Mouse (Mus musculus) CD4-positive helper T cell, adult 2 months (primary cell): ENCODE data around the gene Serpina1c.
"Not testable (repeated sequence)": the region's sequence is repeated elsewhere in the genome, so short reads cannot be mapped to it uniquely, and the experiment has no call there.

Source experiments
- DNase-seq: peaks from one replicate; pipeline ENCODE4 v3.0.0-alpha.2; 2012; ENCODE audit warnings: low read depth, missing footprints, low spot score

The Serpina1c gene

DNA sequence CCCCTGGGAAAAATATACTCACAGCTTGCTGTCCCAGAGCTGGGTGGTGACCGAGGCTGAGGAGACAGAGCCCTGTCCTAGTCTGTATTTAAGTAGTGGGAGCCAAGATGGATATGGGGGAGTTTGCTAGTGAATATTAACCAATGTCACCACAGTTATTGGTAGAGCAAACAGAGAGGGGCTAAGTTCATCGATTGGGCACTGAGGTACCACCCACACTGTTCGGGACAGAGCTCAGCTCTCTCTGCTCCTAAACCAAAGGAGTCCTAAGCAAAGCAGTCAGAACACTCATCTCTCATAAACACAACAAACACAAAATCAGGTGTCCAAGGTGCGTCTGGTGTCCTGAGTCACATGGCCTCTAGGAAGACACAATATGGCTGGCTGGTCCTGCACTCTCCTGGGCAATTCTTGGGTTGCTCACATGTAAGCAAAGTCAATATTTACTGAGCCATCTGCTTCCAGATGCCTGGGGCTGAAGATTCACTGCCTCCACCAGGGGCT, at the start of gene Serpina1c:
TSS of gene Serpina1c (minus strand) at position 51 of the 504 bp plus-strand sequence.
- DNase-seq = not testable (repeated sequence)

DNA sequence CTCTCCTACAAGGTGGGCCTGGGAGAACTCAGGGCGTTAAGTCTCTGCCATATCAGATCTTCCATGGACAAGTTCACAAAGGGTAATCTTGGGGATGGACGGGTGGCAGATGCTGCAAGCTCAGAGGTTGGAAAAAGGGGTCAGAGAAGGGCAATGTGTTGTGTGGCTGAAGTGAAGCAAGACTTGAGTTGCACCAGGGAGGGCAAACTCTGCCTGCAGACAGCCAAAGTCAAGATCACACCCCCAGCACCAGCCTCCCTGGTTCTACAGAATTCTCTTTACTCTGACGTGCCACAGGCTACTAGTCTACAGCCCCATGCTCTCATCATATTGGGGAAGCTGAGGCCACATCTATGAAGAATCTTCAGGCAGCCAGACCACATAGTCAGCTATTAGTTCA, 48.3 kb upstream of the Serpina1c start:
- DNase-seq = not testable (repeated sequence)

DNA sequence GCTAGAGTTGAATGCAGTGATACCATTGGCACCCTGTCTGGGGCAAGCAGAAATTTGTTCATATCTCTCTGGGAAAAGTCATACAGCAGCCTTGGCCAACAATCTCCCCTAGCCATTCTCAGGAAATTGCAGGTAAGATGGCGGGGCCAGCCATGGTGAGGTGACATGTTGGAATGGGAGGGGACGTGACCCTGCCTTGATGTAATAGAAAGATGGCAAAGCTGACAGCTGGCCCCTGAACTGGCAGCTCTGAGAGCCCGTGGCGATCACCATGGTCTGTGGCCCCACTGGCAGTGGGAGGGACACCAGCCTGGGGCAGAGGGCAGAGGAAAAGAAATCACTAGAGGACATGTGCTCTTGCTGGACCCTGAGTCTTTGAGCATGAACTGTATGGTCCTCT, 41.6 kb upstream of the Serpina1c start:
- DNase-seq = no peak

DNA sequence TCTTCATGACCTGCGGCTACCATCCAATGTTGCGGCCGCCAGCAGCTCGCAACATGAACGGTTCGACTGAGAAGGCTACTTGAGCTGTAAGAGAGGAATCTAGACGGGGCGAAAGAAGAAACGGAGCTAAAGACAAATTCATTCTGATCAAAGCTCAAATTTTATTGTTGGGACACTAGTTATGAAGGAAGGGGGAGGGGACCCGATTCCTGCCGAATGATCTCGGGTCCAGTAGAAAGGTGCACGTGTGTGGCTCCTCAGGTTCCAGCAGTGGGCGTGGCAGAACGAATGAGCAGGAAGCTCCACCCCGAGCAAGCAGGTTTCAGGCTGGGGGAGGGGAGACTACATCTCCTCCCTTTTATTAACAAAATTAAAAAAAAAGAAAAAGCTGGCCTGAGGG, 4.5 kb upstream of the Serpina1c start:
- DNase-seq = not testable (repeated sequence)

DNA sequence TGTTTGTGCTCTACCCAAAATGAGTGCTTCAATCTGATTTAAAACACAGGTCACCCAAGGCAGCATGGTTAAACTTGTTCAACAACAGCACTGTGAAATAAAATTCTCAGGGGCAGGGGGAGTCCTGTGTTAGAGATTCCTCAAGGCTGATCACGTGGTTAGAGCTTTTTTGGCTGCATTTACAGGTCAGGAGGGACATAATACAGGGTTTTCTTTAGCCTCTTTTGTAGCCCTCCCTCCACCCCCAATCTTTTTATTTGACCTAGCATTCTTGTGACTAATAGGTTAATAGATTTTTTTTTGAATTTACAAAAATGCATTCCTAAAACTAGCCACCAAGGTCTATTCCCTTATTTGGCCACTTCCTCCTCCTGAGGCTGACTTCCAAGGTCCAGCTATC, 3.1 kb upstream of the Serpina1c start:
- not testable (repeated sequence) for DNase-seq

DNA sequence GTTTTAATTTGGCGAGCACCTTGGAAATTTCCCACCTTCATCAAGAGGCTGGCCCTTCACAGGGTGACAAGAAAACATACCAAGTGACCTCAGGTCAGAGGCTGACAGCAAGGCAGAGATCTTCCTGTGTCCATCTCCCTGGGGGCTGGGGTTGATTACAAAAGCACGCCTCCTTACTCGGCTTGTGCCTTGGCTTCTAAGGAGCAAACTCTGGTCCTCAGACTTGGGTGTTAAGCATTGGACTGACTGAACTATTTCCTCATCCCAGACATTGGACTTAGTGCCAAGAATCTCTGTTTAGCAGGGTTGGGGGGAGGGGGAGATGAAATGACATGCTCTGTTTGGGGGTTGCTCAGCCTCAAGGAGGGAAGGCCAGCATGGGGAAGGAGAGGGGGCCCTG, 2.8 kb downstream of the Serpina1c start:
- DNase-seq = not testable (repeated sequence)

DNA sequence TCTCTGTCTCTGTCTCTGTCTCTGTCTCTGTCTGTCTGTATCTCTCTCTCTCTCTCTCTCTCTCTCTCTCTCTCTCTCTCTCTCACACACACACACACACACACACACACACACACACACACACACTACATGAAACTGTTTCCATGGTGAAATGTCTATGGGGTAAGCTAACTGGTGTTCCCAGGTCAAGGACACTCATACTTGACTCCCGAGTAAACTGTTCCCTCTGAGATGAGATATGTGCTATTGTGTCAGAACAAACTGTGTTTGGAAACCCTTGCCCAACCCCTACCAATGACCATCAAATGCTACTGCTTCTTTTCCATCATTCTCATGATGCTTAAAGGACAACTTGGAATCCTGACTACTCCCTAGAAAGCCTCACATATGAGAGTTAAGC, 37.8 kb downstream of the Serpina1c start:
- DNase-seq = not testable (repeated sequence)

DNA sequence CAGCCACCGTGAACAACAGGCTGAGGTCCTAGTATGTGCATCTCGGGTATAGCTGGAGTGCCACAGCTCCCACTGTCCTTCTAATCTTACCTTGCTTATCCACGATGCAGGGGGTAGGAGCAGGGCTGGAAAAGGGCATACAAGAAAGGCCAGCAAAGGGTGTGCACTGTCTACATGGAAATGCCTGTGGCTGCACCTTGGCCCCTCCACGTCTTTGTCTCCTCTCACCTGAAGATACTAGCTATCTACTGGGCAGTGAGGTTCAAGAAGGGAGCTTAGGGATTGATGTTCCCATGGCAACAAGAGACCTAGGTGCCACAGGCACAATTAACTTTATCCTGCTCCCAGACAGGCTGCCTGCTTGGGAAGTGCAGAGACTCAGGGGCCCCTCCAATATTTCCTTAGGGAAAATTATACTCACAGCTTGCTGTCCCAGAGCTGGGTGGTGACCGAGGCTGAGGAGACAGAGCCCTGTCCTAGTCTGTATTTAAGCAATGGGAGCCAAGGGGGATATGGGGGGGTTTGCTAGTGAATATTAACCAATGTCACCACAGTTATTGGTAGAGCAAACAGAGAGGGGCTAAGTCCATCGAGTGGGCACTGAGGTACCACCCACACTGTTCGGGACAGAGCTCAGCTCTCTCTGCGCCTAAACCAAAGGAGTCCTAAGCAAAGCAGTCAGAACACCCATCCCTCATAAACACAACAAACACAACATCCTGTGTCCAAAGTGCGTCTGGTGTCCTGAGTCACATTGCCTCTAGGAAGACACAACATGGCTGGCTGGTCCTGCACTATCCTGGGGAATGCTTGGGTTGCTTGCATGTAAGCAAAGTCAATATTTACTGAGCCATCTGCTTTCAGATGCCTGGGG, 41.3 kb downstream of the Serpina1c start, which contains the start of gene Serpina1a:
TSS of gene Serpina1a (minus strand) at position 462 of the 874 bp plus-strand sequence.
- not testable (repeated sequence) for DNase-seq

DNA sequence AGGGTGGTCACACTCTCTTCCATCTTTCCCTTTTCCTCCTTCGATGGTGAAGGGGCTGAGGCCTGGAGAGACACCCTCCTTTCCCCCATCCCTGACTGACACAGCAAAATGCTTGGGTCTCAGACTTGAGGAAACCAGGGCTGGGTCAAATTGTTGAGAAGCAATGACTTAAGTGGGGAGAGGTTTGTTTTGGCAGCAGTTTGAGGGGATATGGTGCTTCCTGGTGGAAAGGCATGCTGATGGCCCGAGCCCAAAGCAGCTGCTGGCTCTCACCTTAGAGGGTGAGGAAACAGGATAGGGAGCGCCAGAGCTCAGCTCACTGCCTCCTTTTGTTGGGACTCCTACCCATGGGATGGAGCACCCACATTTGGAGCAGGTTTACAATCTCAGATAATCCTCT, 43.7 kb downstream of the Serpina1c start:
- DNase-seq = no peak

DNA sequence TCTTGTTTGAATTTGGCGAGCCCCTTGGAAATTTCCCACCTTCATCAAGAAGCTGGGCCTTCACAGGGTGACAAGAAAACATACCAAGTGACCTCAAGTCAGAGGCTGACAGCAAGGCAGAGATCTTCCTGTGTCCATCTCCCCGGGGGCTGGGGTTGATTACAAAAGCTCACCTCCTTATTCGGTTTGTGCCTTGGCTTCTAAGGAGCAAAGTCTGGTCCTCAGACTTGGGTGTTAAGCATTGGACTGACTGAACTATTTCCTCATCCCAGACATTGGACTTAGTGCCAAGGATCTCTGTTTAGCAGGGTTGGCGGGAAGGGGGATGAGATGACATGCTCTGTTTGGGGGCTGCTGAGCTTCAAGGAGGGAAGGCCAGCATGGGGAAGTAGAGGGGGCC, 44.1 kb downstream of the Serpina1c start:
- DNase-seq = not testable (repeated sequence)

DNA sequence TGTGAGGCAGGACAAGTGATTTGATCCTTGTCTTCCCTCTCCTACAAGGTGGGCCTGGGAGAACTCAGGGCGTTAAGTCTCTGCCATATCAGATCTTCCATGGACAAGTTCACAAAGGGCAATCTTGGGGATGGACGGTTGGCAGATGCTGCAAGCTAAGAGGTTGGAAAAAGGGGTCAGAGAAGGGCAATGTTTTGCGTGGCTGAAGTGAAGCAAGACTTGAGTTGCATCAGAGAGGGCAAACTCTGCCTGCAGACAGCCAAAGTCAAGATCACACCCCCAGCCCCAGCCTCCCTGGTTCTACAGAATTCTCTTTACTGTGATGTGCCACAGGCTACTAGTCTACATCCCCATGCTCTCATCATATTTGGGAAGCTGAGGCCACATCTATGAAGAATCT, 45.1 kb downstream of the Serpina1c start:
- not testable (repeated sequence) for DNase-seq

DNA sequence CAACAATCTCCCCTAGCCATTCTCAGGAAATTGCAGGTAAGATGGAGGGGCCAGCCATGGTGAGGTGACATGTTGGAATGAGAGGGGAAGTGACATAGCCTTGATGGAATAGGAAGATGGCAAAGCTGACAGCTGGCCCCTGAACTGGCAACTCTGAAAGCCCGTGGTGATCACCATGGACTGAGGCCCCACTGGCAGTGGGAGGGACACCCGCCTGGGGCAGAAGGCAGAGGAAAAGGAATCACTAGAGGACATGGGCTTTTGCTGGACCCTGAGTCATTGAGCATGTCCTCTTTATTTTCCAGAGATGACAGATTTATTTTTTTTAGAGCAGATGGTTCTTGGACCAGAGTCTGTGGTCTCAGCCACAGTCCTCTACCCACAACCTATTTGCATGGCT, 51.7 kb downstream of the Serpina1c start:
- not testable (repeated sequence) for DNase-seq
